Mouse (Mus musculus): ENCODE results near the gene Olfr502.
"Not testable (repeated sequence)": the region's sequence is repeated elsewhere in the genome, so short reads cannot be mapped to it uniquely, and the experiment has no call there.

Olfr502 gene

GRCm38 (mm10) chr7:108524965-108525364 lies at the start of gene Olfr502:
Gene Olfr502 (minus strand): TSS chr7:108525065.
- DNase-seq: no peak

- no peak for DNase-seq
Observed at GRCm38 (mm10) chr7:108565693-108566092, 40.8 kb upstream of the Olfr502 start, which contains the start of gene Olfr504. Gene Olfr504 (minus strand): TSS chr7:108565793.

GRCm38 (mm10) chr7:108544227-108544626 lies 19.4 kb upstream of the Olfr502 start, which contains the start of gene Olfr503:
Gene Olfr503 (plus strand): TSS chr7:108544527.
- not testable (repeated sequence) for DNase-seq

GRCm38 (mm10) chr7:108542416-108542815 lies 17.6 kb upstream of the Olfr502 start:
- no peak for DNase-seq

All from thymus, postnatal 36 days (tissue).